Mouse (Mus musculus) intestine, embryonic 14.5 days (tissue): ENCODE results near the gene Arf1. TPM values are rescaled to one million over a fixed set of nuclear protein-coding genes. Genes with fewer than 3 reads are reported as not detected.

ENCODE experiments used
- ATAC-seq: fragments of 200-750 bp; cut with Nextera tagmentation; replicated peaks from 2 replicates; pipeline ENCODE4 v1.8.0; 2017; ENCODE audit warnings: low read depth, moderate number of reproducible peaks, moderate TSS enrichment, moderate library complexity; ENCODE audit not compliant: low FRiP score, low TSS enrichment
- DNase-seq: peaks from one replicate; pipeline ENCODE4 v3.0.0-alpha.2; 2018; ENCODE audit warnings: low spot score
- H3K27ac ChIP-seq: fragments of 300-500 bp; sonication (generic); 2 replicates; pipeline ENCODE4 v1.5.1; 2014; ENCODE audit warnings: low read depth, mild to moderate bottlenecking, control low read depth
- H3K27me3 ChIP-seq: fragments of 300-500 bp; sonication (generic); replicated peaks from 2 replicates; pipeline ENCODE4 v1.6.1; 2014; ENCODE audit warnings: low read length, control low read depth; ENCODE audit not compliant: control insufficient read depth, insufficient read depth
- H3K36me3 ChIP-seq: fragments of 300-500 bp; sonication (generic); 2 replicates; pipeline ENCODE4 v1.6.1; 2014; ENCODE audit warnings: low read length, control low read depth; ENCODE audit not compliant: control insufficient read depth, insufficient read depth
- H3K4me1 ChIP-seq: fragments of 300-500 bp; sonication (generic); replicated peaks from 2 replicates; pipeline ENCODE4 v1.6.1; 2014; ENCODE audit warnings: low read length, control low read depth, mixed read lengths; ENCODE audit not compliant: control insufficient read depth, insufficient read depth
- H3K4me2 ChIP-seq: fragments of 300-500 bp; sonication (generic); 2 replicates; pipeline ENCODE4 v1.6.1; 2014; ENCODE audit warnings: low read length
- H3K4me3 ChIP-seq: fragments of 300-500 bp; sonication (generic); 2 replicates; pipeline ENCODE4 v1.5.1; 2014; ENCODE audit warnings: low read depth, low read length, control low read depth, mixed read lengths
- H3K9ac ChIP-seq: fragments of 300-500 bp; sonication (generic); 2 replicates; pipeline ENCODE4 v1.6.1; 2014; ENCODE audit warnings: mild to moderate bottlenecking, low read length
- H3K9me3 ChIP-seq: fragments of 300-500 bp; sonication (generic); 2 replicates; pipeline ENCODE4 v1.6.1; 2016; ENCODE audit warnings: low read length, control low read depth; ENCODE audit not compliant: control insufficient read depth
- WGBS: fragments of 180-500 bp; shearing (Covaris S2); extraction: QIAGEN DNeasy Blood & Tissue Kit; methylation state at CpG from one replicate; pipeline ENCODE4 v1.1.7; 2014; 5-methylcytosine and 5-hydroxymethylcytosine counted together
- polyA plus RNA-seq: library from polyadenylated mRNA; unstranded; fragments of >200 nt; fragmentation: Nextera tagmentation; extraction: Ambion mirVana; gene quantifications from 2 replicates; pipeline ENCODE4 v1.2.1, GENCODE M21; 2014

The Arf1 gene
- 618 and 641 TPM in 2 replicates for polyA plus RNA-seq

DNA sequence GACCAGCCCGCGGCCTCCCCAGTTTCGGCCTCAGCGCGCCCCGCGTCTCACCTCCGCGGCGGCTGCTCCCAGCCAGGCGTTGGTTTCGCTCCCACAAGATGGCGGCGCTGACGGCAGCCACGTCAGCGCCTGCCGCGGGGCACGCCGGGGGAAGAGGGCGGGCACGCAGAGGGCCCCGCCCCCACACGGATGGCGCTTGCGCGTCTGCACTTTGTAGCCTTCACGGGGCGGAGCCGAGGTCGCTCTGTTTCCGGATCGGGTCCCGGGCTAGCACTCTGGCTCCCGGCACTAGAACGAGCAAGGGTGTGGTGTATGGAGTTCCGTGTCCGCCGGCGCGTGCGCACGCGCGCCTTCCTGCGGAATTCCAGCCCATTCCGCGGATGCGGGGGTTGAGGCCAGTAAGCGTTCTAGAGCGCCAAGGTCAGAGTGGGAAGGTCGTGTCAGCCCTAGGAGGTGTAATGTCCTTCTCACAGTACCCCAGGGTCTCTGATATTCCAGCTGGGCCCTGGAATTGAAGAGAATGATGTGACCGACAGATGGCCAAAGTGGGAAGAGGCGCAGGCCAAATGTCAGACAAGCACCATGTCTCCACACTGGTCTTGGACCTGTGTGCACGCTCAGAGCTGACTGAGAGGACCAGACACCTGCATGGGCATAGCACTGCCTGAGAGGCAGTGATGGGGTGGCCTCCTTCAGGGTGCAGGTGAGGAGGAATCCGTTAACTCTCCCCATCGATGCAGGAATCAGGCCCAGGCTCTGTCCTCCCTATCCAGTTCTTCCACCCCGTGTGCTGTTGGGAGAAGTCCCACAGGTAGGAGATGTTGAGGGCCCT lies at the start of gene Arf1:
Arf1 (minus strand) TSS at position 149 of the 832 bp plus-strand sequence.
- ATAC-seq = peak; percentile 98
- H3K27me3 ChIP-seq = no peaks in the 10 kb centered on the region
- DNase-seq = peak; percentile 95
- peak within 1 kb of the TSS; percentile 72 for H3K4me2 ChIP-seq
- peaks cover 5% of the 10 kb centered on the region for H3K36me3 ChIP-seq
- peak within 1 kb of the TSS; percentile 69 for H3K4me3 ChIP-seq
- H3K4me1 ChIP-seq = peaks cover 34% of the 10 kb centered on the region
- no peaks in the 10 kb centered on the region for H3K9me3 ChIP-seq
- H3K9ac ChIP-seq = peak within 1 kb of the TSS; percentile 99
- H3K27ac ChIP-seq = peak within 1 kb of the TSS; percentile 97
- WGBS = 6% methylated on average over 49 of the region's 59 CpGs

DNA sequence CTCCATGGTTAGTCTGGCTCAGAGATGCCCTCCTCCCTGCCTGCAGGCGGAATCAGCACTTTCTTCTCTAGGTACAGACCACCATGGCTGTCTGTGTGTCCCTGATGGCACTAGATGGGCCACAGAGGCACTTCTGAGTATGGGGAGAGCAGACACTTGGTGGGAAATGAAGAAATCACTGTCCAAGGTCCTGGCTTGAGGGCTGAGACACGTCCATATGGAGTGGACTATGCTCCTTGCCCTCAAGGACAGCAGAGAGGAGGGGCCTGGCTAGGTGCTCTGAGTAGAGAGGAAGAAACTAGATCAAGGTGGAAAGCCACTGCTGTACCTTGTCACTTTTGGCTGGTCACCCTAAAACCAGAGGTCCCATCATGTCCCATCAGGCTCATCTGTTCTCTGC lies 48.8 kb upstream of the Arf1 start:
- no peak for ATAC-seq
- 34% methylated on average over 2 of the region's 2 CpGs for WGBS
- no peak overlapping the region for H3K27ac ChIP-seq

GRCm38 (mm10) chr11:59274184-59274583 lies 46.1 kb upstream of the Arf1 start:
- H3K36me3 ChIP-seq = no peaks in the 10 kb centered on the region
- no peak overlapping the region for H3K4me3 ChIP-seq
- H3K27ac ChIP-seq = no peak overlapping the region
- no peak for ATAC-seq
- no peak overlapping the region for H3K9ac ChIP-seq
- H3K4me2 ChIP-seq = no peak overlapping the region
- no peaks in the 10 kb centered on the region for H3K9me3 ChIP-seq
- 0 out of 2 replicates have a peak, but pooled peaks cover 4% of the 10 kb centered on the region for H3K27me3 ChIP-seq
- H3K4me1 ChIP-seq = no peaks in the 10 kb centered on the region
- WGBS = 92% methylated on average over 3 of the region's 3 CpGs
- no peak for DNase-seq

More for the DNA sequence above, 48.8 kb upstream of the Arf1 start:
- no peak overlapping the region for H3K4me3 ChIP-seq
- H3K9me3 ChIP-seq = no peaks in the 10 kb centered on the region
- no peak overlapping the region for H3K4me2 ChIP-seq
- no peaks in the 10 kb centered on the region for H3K36me3 ChIP-seq
- DNase-seq = no peak
- no peaks in the 10 kb centered on the region for H3K4me1 ChIP-seq
- H3K27me3 ChIP-seq = 0 out of 2 replicates have a peak, but pooled peaks cover 4% of the 10 kb centered on the region
- H3K9ac ChIP-seq = no peak overlapping the region

GRCm38 (mm10) chr11:59266727-59267126 lies 38.7 kb upstream of the Arf1 start:
- H3K27me3 ChIP-seq = peaks cover 48% of the 10 kb centered on the region
- no peak overlapping the region for H3K4me2 ChIP-seq
- no peaks in the 10 kb centered on the region for H3K9me3 ChIP-seq
- 23% methylated on average over 6 of the region's 6 CpGs for WGBS
- no peak for ATAC-seq
- no peaks in the 10 kb centered on the region for H3K36me3 ChIP-seq
- H3K4me1 ChIP-seq = peaks cover 9% of the 10 kb centered on the region; the same call in 1 of the 2 replicates
- H3K9ac ChIP-seq = no peak overlapping the region
- no peak overlapping the region for H3K27ac ChIP-seq
- H3K4me3 ChIP-seq = no peak overlapping the region
- no peak for DNase-seq

DNA sequence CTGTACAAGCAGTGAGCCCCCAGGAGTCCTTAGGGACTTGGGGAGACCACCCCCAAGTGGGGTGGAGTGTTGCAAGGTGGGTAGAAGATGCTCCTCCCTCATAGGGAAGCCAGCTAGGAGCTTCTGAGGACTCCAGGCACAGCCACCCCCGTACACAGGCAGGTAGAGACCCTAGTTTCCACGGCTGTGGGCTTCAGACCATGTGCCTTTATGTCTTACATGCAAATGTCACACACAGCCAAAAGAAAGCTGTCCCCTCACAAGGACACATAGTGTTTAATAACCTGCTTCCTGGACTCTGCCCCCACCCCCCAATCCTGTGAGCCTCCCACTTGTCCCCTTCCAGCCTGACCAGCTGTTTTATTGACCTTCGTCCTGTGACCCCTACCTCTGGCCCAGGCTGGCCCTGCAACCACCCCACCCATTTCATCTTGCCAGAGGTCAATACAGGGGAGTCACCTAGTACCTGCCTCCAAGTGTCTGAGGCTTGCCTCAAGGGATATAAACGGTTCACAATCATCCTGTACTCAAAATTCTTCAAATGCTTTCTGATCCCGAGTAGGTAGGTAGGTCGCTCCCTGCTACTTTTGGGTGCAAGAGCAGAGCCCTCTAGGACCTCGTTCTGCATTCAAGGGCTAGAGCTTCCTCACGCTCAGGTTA lies 37.2 kb upstream of the Arf1 start:
- WGBS = 61% methylated on average over 8 of the region's 8 CpGs
- Histone ChIP-seq H3K4me3 (no peak overlapping the region), H3K4me2 (no peak overlapping the region), H3K9me3 (no peaks in the 10 kb centered on the region), H3K36me3 (no peaks in the 10 kb centered on the region), H3K4me1 (peaks cover 9% of the 10 kb centered on the region; the same call in 1 of the 2 replicates), H3K27me3 (peaks cover 48% of the 10 kb centered on the region), H3K9ac (no peak overlapping the region), H3K27ac (no peak overlapping the region)
- DNase-seq (no peak), ATAC-seq (no peak)

- H3K4me1 ChIP-seq = peaks cover 9% of the 10 kb centered on the region; the same call in 1 of the 2 replicates
- H3K4me3 ChIP-seq = peak overlapping the region; percentile 48
- no peaks in the 10 kb centered on the region for H3K36me3 ChIP-seq
- H3K4me2 ChIP-seq = peak overlapping the region; percentile 93
- ATAC-seq = no peak
- no peaks in the 10 kb centered on the region for H3K9me3 ChIP-seq
- DNase-seq = no peak
- 10% methylated on average over 8 of the region's 8 CpGs for WGBS
- no peak overlapping the region for H3K27ac ChIP-seq
- H3K27me3 ChIP-seq = peaks cover 48% of the 10 kb centered on the region
- peak overlapping the region; percentile 58 for H3K9ac ChIP-seq
Observed at GRCm38 (mm10) chr11:59264593-59264992, 36.5 kb upstream of the Arf1 start.

- Histone ChIP-seq H3K9ac (peak overlapping the region; percentile 58), H3K27ac (no peak overlapping the region), H3K4me1 (peaks cover 9% of the 10 kb centered on the region; the same call in 1 of the 2 replicates), H3K27me3 (peaks cover 48% of the 10 kb centered on the region), H3K4me3 (peak overlapping the region; percentile 48), H3K9me3 (no peaks in the 10 kb centered on the region), H3K4me2 (peak overlapping the region; percentile 93), H3K36me3 (no peaks in the 10 kb centered on the region)
- DNase-seq (peak; percentile 69), ATAC-seq (peak; percentile 76; the same call in 1 of the 2 replicates)
- under 1% methylated on average over 56 of the region's 56 CpGs for WGBS
Observed at GRCm38 (mm10) chr11:59263870-59264563, 35.9 kb upstream of the Arf1 start.

DNA sequence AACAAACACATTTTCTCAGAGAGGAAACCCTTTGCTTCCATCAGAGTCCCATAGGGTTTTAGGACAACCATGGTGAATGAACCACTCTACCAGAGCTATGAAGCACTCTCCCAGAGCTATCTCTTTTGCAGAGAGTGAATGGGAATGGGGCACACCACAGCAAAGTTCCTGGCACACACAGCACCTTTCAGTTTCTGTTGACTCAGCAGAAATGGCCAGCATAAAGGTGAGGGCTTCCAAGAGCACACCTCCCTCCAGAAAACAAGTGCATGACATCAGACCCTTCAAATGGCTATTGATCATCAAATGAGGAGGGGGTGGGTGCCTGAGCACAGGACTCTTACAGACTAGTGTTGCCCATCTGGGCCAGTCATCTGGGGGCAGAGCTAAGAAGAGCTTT lies 34.2 kb upstream of the Arf1 start:
- Histone ChIP-seq H3K4me3 (no peak overlapping the region), H3K4me1 (peaks cover 9% of the 10 kb centered on the region; the same call in 1 of the 2 replicates), H3K9ac (no peak overlapping the region), H3K36me3 (no peaks in the 10 kb centered on the region), H3K9me3 (no peaks in the 10 kb centered on the region), H3K27me3 (peaks cover 48% of the 10 kb centered on the region), H3K27ac (no peak overlapping the region), H3K4me2 (no peak overlapping the region)
- no peak for ATAC-seq
- no peak for DNase-seq
